Mouse (Mus musculus): ENCODE measurements around the gene Gtf2h2. TPM values are rescaled to one million over a fixed set of nuclear protein-coding genes. Genes with fewer than 3 reads are reported as not detected.

The Gtf2h2 gene
- polyA plus RNA-seq (2017; shearing (Covaris generic)), result 60.9 TPM

GRCm38 (mm10) chr13:100492061-100492787 lies at the start of gene Gtf2h2:
Gene Gtf2h2, minus strand, starts transcription at chr13:100492579.

DNA sequence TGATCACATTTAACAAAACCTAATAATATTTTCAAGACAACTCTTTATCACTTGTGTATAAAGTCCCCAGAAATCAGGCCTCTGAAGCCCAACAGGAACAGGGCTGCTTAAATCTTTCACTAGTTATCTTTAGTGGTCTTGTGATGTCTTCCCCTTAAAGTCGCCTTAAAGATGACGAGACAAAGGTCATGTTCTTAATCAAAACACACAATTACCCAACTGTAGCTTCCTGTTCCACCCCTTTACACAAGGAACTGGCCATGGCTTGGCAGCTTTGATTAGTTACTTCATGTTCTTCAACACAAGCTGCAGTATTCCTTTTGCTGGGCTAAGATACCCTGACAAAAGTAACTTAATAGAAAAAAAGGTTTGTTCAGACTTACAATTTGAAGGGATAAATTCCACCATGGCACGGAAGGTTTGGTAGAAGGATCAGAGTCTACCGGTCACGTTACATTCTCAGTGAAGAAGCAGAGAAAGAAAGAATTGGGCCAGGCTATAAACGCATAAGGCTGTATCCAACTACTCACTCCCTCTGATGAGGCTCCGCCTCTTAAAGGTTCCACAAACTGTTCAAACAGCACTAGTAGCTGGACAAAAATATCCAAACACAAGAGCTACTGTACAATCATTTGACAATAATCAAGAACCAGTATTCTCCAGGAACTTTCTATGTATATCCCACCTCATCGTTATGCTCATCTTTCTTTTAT lies 39.8 kb downstream of the Gtf2h2 start, which contains the start of gene Naip1:
Gene Naip1, minus strand, starts transcription at position 455 of the 713 bp plus-strand sequence.

Other genes starting within 250 kb of the Gtf2h2 start
- 15.5 TPM for gene Naip5, start 246.3 kb downstream of the Gtf2h2 start, polyA plus RNA-seq (2017; shearing (Covaris generic))
- gene Naip6, start 174.9 kb downstream of the Gtf2h2 start, polyA plus RNA-seq (2017; shearing (Covaris generic)), result 6.6 TPM
- gene Naip1, start 39.7 kb downstream of the Gtf2h2 start, polyA plus RNA-seq (2017; shearing (Covaris generic)), result not detected
- gene Ocln, start 60.1 kb upstream of the Gtf2h2 start, polyA plus RNA-seq (2017; shearing (Covaris generic)), result 0.61 TPM
- 9.4 TPM for gene Marveld2, start 124.4 kb upstream of the Gtf2h2 start, polyA plus RNA-seq (2017; shearing (Covaris generic))
- gene Ak6, start 158.4 kb upstream of the Gtf2h2 start, polyA plus RNA-seq (2017; shearing (Covaris generic)), result 132 TPM
- gene Rad17, start 158.5 kb upstream of the Gtf2h2 start, polyA plus RNA-seq (2017; shearing (Covaris generic)), result 29.2 TPM
- 2.6 TPM for gene Taf9, start 159.0 kb upstream of the Gtf2h2 start, polyA plus RNA-seq (2017; shearing (Covaris generic))
- 22.6 TPM for gene Ccdc125, start 177.1 kb upstream of the Gtf2h2 start, polyA plus RNA-seq (2017; shearing (Covaris generic))
- 93.5 TPM for gene Cdk7, start 238.4 kb upstream of the Gtf2h2 start, polyA plus RNA-seq (2017; shearing (Covaris generic))

Measured in activated CD4-positive, CD25-positive, alpha-beta regulatory T cell, adult 9 weeks (primary cell).